Mouse (Mus musculus) adrenal gland, adult 8-10 months (tissue): ENCODE results near the gene Lce1j. TPM values are rescaled to one million over a fixed set of nuclear protein-coding genes. Genes with fewer than 3 reads are reported as not detected.
"Not testable (repeated sequence)": the region's sequence is repeated elsewhere in the genome, so short reads cannot be mapped to it uniquely, and the experiment has no call there.

Experiments
- DNase-seq: peaks from one replicate; pipeline ENCODE4 v3.0.0; 2022
- total RNA-seq, 4 experiments: library from RNA; stranded (reverse); gene quantifications; 2 replicates each; pipeline ENCODE4 v1.2.4; 2022

Lce1j gene
- not detected for total RNA-seq

- DNase-seq, result no peak
Measured at GRCm38 (mm10) chr3:92790414-92790813, at the start of gene Lce1j. Gene Lce1j, minus strand, starts transcription at chr3:92790514.

GRCm38 (mm10) chr3:92827108-92827507 lies 36.8 kb upstream of the Lce1j start, which contains the start of gene Kprp:
Gene Kprp, minus strand, starts transcription at chr3:92827247.
- DNase-seq, result no peak

GRCm38 (mm10) chr3:92825808-92826207 lies 35.5 kb upstream of the Lce1j start:
- DNase-seq, result no peak

- not testable (repeated sequence) for DNase-seq
Measured at GRCm38 (mm10) chr3:92816036-92816435, 25.7 kb upstream of the Lce1j start.

DNA sequence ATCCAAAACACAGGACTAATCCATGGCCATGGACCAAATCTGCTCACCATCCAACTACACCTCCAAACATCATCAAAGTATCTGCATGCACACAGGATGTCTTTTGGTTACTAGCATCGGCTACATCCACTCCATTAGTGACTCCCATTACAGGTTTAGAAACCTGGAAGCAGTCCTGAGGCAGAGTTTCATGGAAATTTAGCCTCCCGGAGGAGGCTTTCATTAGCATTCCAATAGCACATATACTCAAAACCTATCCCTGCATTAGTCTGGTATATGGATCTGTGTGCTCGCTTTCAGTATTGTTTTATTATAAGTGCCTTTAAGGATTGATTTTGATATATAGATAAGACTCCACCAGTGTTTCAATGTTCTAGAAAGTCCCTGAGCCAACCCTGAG lies 25.3 kb upstream of the Lce1j start:
- DNase-seq, result no peak

DNA sequence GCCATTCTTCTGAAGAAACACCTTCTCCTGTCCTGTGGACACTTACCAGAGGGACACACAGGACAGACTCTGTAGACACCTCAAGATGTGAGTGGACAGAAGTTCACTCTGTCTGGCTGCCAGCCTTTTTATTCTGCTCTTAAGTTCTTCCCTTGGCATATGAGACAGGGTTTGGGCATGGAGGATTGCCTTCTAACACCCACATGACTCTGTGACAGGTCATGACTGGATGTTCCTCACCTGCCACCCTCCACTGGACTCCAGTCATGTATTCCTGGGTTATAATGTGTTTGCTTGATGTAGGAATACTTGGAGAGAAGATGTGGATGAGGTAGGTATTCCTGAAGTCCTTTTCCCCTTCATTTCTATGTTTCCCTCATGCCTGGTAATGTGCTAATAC lies 17.5 kb upstream of the Lce1j start, which contains the start of gene Lce1k:
Gene Lce1k, minus strand, starts transcription at position 101 of the 400 bp plus-strand sequence.
- DNase-seq, result no peak

GRCm38 (mm10) chr3:92778799-92779198 lies 11.5 kb downstream of the Lce1j start, which contains the start of gene Lce1i:
Gene Lce1i, minus strand, starts transcription at chr3:92778899.
- no peak for DNase-seq

GRCm38 (mm10) chr3:92771573-92771972 lies 18.7 kb downstream of the Lce1j start:
- no peak for DNase-seq

GRCm38 (mm10) chr3:92764965-92765364 lies 25.3 kb downstream of the Lce1j start, which contains the start of gene Lce1h:
Gene Lce1h, minus strand, starts transcription at chr3:92765065.
- no peak for DNase-seq

- DNase-seq, result no peak
Measured at GRCm38 (mm10) chr3:92753197-92753596, 37.1 kb downstream of the Lce1j start.

DNA sequence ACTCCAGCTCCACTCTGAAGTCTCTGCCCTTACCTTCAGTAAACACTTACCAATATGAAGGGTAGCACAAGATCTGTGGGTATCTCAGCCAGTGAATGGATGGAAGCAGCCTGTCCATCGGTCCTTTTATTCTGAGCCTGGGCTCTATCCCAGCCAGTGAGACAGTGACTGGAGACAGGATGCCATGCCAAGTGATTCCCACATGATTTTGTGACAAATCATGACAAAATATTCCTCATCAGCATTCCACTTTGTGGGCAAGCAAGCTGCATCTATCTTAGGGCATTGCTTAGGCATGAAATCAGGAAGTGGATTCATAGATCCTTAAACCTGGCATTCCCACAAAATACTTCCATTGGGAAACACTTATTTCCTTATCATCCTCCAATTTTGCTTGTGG lies 38.1 kb downstream of the Lce1j start, which contains the start of gene Lce1g:
Gene Lce1g, minus strand, starts transcription at position 101 of the 400 bp plus-strand sequence.
- DNase-seq, result no peak

GRCm38 (mm10) chr3:92738996-92739395 lies 51.3 kb downstream of the Lce1j start, which contains the start of gene Gm38119:
Gene Gm38119, minus strand, starts transcription at chr3:92739096.
- DNase-seq, result no peak

Other genes starting within 250 kb of the Lce1j start
- not detected for gene Ivl, start 216.8 kb downstream of the Lce1j start, total RNA-seq
- not detected for gene Smcp, start 201.5 kb downstream of the Lce1j start, total RNA-seq
- gene 2210017I01Rik, start 183.0 kb downstream of the Lce1j start, total RNA-seq, result not detected
- not detected for gene Lce6a, start 168.9 kb downstream of the Lce1j start, total RNA-seq
- not detected for gene Lce1a1, start 142.2 kb downstream of the Lce1j start, total RNA-seq
- not detected for gene Lce1b, start 133.6 kb downstream of the Lce1j start, total RNA-seq
- not detected for gene Lce1a2, start 120.2 kb downstream of the Lce1j start, total RNA-seq
- gene Lce1c, start 111.3 kb downstream of the Lce1j start, total RNA-seq, result not detected
- gene Lce1d, start 103.3 kb downstream of the Lce1j start, total RNA-seq, result not detected
- gene Lce1e, start 81.4 kb downstream of the Lce1j start, total RNA-seq, result not detected
- gene Lce1f, start 70.2 kb downstream of the Lce1j start, total RNA-seq, result not detected
- gene Gm38119, start 51.4 kb downstream of the Lce1j start, total RNA-seq, result not detected
- gene Lce1g, start 38.2 kb downstream of the Lce1j start, total RNA-seq, result not detected
- not detected for gene Lce1h, start 25.4 kb downstream of the Lce1j start, total RNA-seq
- not detected for gene Lce1i, start 11.6 kb downstream of the Lce1j start, total RNA-seq
- gene Lce1k, start 17.4 kb upstream of the Lce1j start, total RNA-seq, result not detected
- not detected for gene Kprp, start 36.7 kb upstream of the Lce1j start, total RNA-seq
- gene Lce1l, start 60.8 kb upstream of the Lce1j start, total RNA-seq, result not detected
- gene 2310050C09Rik, start 79.7 kb upstream of the Lce1j start, total RNA-seq, result not detected
- not detected for gene Lce3a, start 135.7 kb upstream of the Lce1j start, total RNA-seq
- gene Lce3b, start 142.5 kb upstream of the Lce1j start, total RNA-seq, result not detected
- gene Lce3c, start 154.0 kb upstream of the Lce1j start, total RNA-seq, result not detected
- not detected for gene Lce3d, start 166.9 kb upstream of the Lce1j start, total RNA-seq
- not detected for gene Lce3e, start 176.5 kb upstream of the Lce1j start, total RNA-seq
- gene Lce3f, start 201.7 kb upstream of the Lce1j start, total RNA-seq, result not detected
- not detected for gene Crct1, start 225.2 kb upstream of the Lce1j start, total RNA-seq
- gene Lce1m, start 228.5 kb upstream of the Lce1j start, total RNA-seq, result not detected